8 mouse cellular contexts compared by ENCODE assay signal in the genomic region with DNA sequence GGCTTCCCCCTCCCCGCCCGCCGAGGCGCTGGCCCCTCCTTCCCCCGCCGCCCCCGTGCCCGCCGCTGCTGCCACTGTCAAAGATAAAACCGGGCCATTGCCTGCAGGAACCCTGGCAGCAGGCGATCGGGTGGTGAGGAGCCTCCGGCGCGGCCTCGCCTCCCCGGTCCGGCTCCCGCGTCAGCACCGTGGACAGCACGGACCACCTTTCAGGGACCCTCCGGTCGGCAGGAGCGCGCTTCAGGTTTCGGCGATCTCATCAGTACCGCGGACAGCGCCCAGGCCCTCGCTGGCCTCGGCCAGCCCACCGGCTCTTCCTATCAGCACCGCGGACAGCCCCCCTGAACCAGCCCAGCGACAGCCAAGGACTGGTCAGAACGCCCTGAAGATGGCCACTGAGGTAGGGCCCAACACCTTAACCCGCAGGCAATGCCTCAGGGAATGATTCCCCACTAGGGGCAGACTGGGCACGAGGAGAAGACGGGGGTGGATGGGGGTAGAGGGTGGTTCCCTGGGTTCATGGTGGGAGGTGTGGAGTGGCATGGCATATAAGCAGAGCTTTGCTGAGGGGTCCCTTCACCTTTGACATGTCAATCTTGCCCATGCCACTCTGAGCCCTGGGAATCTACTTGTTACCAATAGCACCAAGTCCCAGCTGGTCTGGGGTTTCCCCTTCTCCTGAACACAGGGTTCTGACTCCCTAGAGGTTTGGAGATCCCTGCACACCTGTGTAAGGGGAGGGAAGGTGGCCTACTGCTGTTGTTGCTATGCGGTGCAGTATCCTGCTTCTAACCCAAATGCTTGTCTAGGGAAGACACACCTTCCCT. TPM values are rescaled to one million over a fixed set of nuclear protein-coding genes. Genes with fewer than 3 reads are reported as not detected.
A peak's percentile ranks its signal among the peaks of the same experiment; 100 is the strongest.
DNase-seq lines count a peak whose midpoint lies in the region; ATAC-seq and TF ChIP-seq lines count a peak whose summit lies in the region.

No protein-coding gene starts in this region.

- no peaks in the 10 kb centered on the region for H3K9me3 ChIP-seq in E14TG2a.4 (ENCODE audit: low read length)
- H3K9me3 ChIP-seq in forebrain, embryonic 11.5 days (ENCODE audit: control insufficient read depth, low read length), result no peaks in the 10 kb centered on the region
- no peaks in the 10 kb centered on the region for H3K9me3 ChIP-seq in heart, embryonic 16.5 days (replicated peaks; ENCODE audit: control insufficient read depth, low read length)
- H3K9me3 ChIP-seq in lung, embryonic 14.5 days (ENCODE audit: low read depth, low read length), result no peaks in the 10 kb centered on the region

- peak overlapping the region; percentile 35; the same call in 1 of the 2 replicates for H3K9ac ChIP-seq in forebrain, embryonic 11.5 days (ENCODE audit: low read length)
- H3K9ac ChIP-seq in heart, embryonic 16.5 days (ENCODE audit: low read length), result no peak overlapping the region
- H3K9ac ChIP-seq in lung, embryonic 14.5 days, result no peak overlapping the region

- peak; percentile 80 for DNase-seq in c-Kit-positive CD71-negative TER-119-negative erythroid progenitor cells, embryonic 14.5 days (ENCODE audit: low read depth)
- DNase-seq in forebrain, embryonic 11.5 days (ENCODE audit: low spot score), result peak; percentile 96
- DNase-seq in kidney, postnatal 14 days, result peak; percentile 88
- peak; percentile 98 for DNase-seq in lung, embryonic 14.5 days
- peak; percentile 76 for DNase-seq in ovary, adult 18-20 months (ENCODE audit: low spot score)
- DNase-seq in thymus, postnatal 36 days, result peak; percentile 53 to 61

- 6% methylated on average over 27 of the region's 42 CpGs for WGBS in forebrain, embryonic 11.5 days
- WGBS in heart, embryonic 16.5 days, result 3% methylated on average over 32 of the region's 42 CpGs
- 3% methylated on average over 37 of the region's 42 CpGs for WGBS in lung, embryonic 14.5 days

- TF ChIP-seq CTCF in E14TG2a.4 (conservative IDR thresholded peaks at IDR 0.05; ENCODE audit: low read length), result no peak
- TF ChIP-seq CTCF in lung, embryonic 14.5 days (IDR thresholded peaks at IDR 0.05; ENCODE audit: low read depth), result peak; percentile 33; the same call in 1 of the 2 replicates

- no peak overlapping the region for H3K27ac ChIP-seq in forebrain, embryonic 11.5 days (ENCODE audit: low read depth, low read length)
- H3K27ac ChIP-seq in heart, embryonic 16.5 days (ENCODE audit: low read length), result no peak overlapping the region
- no peak overlapping the region for H3K27ac ChIP-seq in lung, embryonic 14.5 days (ENCODE audit: low read depth)

- peaks cover 4% of the 10 kb centered on the region for H3K4me1 ChIP-seq in E14TG2a.4 (replicated peaks; ENCODE audit: low read depth, low read length)
- peaks cover 2% of the 10 kb centered on the region; the same call in 1 of the 2 replicates for H3K4me1 ChIP-seq in forebrain, embryonic 11.5 days (replicated peaks; ENCODE audit: control insufficient read depth, insufficient read depth, low read length)
- H3K4me1 ChIP-seq in heart, embryonic 16.5 days (ENCODE audit: control insufficient read depth, insufficient read depth, low read length), result 0 out of 2 replicates have a peak, but pooled peaks cover 5% of the 10 kb centered on the region
- H3K4me1 ChIP-seq in lung, embryonic 14.5 days (ENCODE audit: insufficient read depth), result no peaks in the 10 kb centered on the region

- ATAC-seq in forebrain, embryonic 11.5 days (replicated peaks; ENCODE audit: low FRiP score), result peak; percentile 80
- ATAC-seq in heart, embryonic 16.5 days (replicated peaks; ENCODE audit: extremely low read depth, insufficient read depth, low FRiP score), result peak; percentile 94
- peak; percentile 97 for ATAC-seq in lung, embryonic 14.5 days (ENCODE audit: insufficient read depth)

- H3K4me2 ChIP-seq in forebrain, embryonic 11.5 days (ENCODE audit: low read depth, low read length, severe bottlenecking), result peak overlapping the region; percentile 68
- H3K4me2 ChIP-seq in heart, embryonic 16.5 days (ENCODE audit: low read depth, low read length), result peak overlapping the region; percentile 64
- peak overlapping the region; percentile 61 for H3K4me2 ChIP-seq in lung, embryonic 14.5 days

- peak overlapping the region; percentile 72 for H3K4me3 ChIP-seq in E14TG2a.4 (replicated peaks; ENCODE audit: low read length)
- peak overlapping the region; percentile 38 for H3K4me3 ChIP-seq in forebrain, embryonic 11.5 days (ENCODE audit: low read depth, low read length)
- peak overlapping the region; percentile 33 for H3K4me3 ChIP-seq in heart, embryonic 16.5 days (ENCODE audit: low read length)
- peak overlapping the region; percentile 28 for H3K4me3 ChIP-seq in lung, embryonic 14.5 days (ENCODE audit: low read depth, low read length)

- H3K27me3 ChIP-seq in E14TG2a.4 (ENCODE audit: insufficient read depth, low read length), result peaks cover 56% of the 10 kb centered on the region
- H3K27me3 ChIP-seq in forebrain, embryonic 11.5 days (ENCODE audit: control insufficient read depth, insufficient read depth, low read length), result 0 out of 2 replicates have a peak, but pooled peaks cover 6% of the 10 kb centered on the region
- peaks cover 28% of the 10 kb centered on the region for H3K27me3 ChIP-seq in heart, embryonic 16.5 days (ENCODE audit: control insufficient read depth, insufficient read depth, low read length)
- H3K27me3 ChIP-seq in lung, embryonic 14.5 days (ENCODE audit: insufficient read depth, low read length), result peaks cover 9% of the 10 kb centered on the region

- H3K36me3 ChIP-seq in E14TG2a.4 (ENCODE audit: insufficient read depth, low read length), result no peaks in the 10 kb centered on the region
- H3K36me3 ChIP-seq in forebrain, embryonic 11.5 days (ENCODE audit: control insufficient read depth, insufficient read depth, low read length), result no peaks in the 10 kb centered on the region
- no peaks in the 10 kb centered on the region for H3K36me3 ChIP-seq in heart, embryonic 16.5 days (ENCODE audit: control insufficient read depth, insufficient read depth)
- no peaks in the 10 kb centered on the region for H3K36me3 ChIP-seq in lung, embryonic 14.5 days (ENCODE audit: insufficient read depth)

RNA-seq across cellular contexts. Expression of a gene that starts 8.6 kb away (rescaled TPM):
- 2.4 and 3.7 TPM in 2 replicates for polyA plus RNA-seq in forebrain, embryonic 11.5 days (2014; fragmentation: Nextera tagmentation; extraction: Ambion mirVana)
- 0.21 and 0.33 TPM in 2 replicates for polyA plus RNA-seq in heart, embryonic 16.5 days (2015; fragmentation: Nextera tagmentation; extraction: Ambion mirVana)
- 0.08 TPM in 1 of 2 replicates, not detected in the other for polyA plus RNA-seq in lung, embryonic 14.5 days (2014; fragmentation: Nextera tagmentation; extraction: Ambion mirVana)

RNA-seq across cellular contexts. Expression of a gene that starts 53.9 kb away (rescaled TPM):
- polyA plus RNA-seq in forebrain, embryonic 11.5 days (2014; fragmentation: Nextera tagmentation; extraction: Ambion mirVana), result 0.09 and 0.19 TPM in 2 replicates
- polyA plus RNA-seq in heart, embryonic 16.5 days (2015; fragmentation: Nextera tagmentation; extraction: Ambion mirVana), result 3.1 and 3.5 TPM in 2 replicates
- 0.28 and 1.0 TPM in 2 replicates for polyA plus RNA-seq in lung, embryonic 14.5 days (2014; fragmentation: Nextera tagmentation; extraction: Ambion mirVana)
